ENCODE assay signal across 14 mouse cellular contexts in genomic region chr5:73192870-73193576, GRCm38 (mm10).
DNase-seq lines count a peak whose midpoint lies in the region; ATAC-seq and TF ChIP-seq lines count a peak whose summit lies in the region.
"Had no signal": no experiment of that assay in that cellular context is flagged by ENCODE, and none has a peak within 500 bp of the region (broad histone marks: within the 10 kb centered on the region; RNA-seq: fewer than 3 reads in every experiment).

No protein-coding gene starts in this region.

- DNase-seq in embryo, embryonic 10 days (ENCODE audit: low spot score) = peak; percentile 43
- no peak for DNase-seq in embryo, embryonic 9.5 days (ENCODE audit: extremely low spot score)
- no peak for DNase-seq in spleen, adult 2 months (ENCODE audit: low read depth in 1 of 2, low spot score in 2 of 2)
- no peak for DNase-seq in spleen, postnatal 4 days (ENCODE audit: low spot score in 2 of 2)
- DNase-seq in stomach, postnatal 0 days (ENCODE audit: low spot score) = no peak
- no peak for DNase-seq in natural killer cell, adult 2 months (ENCODE audit: low spot score in 2 of 2)
- DNase-seq: cerebellum, adult 2 months; gastrocnemius, postnatal 14 days; left cerebral cortex, postnatal 4 days had no signal

- H3K9me3 ChIP-seq in hindbrain, embryonic 13.5 days = no peaks in the 10 kb centered on the region
- H3K9me3 ChIP-seq in hindbrain, embryonic 12.5 days (replicated peaks) = no peaks in the 10 kb centered on the region
- H3K9me3 ChIP-seq in stomach, postnatal 0 days (ENCODE audit: control insufficient read depth, low read length) = no peaks in the 10 kb centered on the region
- H3K9me3 ChIP-seq: embryonic facial prominence, embryonic 12.5 days; forebrain, embryonic 15.5 days had no signal

- no peak overlapping the region for H3K4me2 ChIP-seq in hindbrain, embryonic 13.5 days
- no peak overlapping the region for H3K4me2 ChIP-seq in hindbrain, embryonic 12.5 days (replicated peaks)
- H3K4me2 ChIP-seq in stomach, postnatal 0 days (replicated peaks; ENCODE audit: low read depth) = no peak overlapping the region; the same call in 1 of the 2 replicates
- H3K4me2 ChIP-seq: embryonic facial prominence, embryonic 12.5 days; forebrain, embryonic 15.5 days had no signal

- TF ChIP-seq POLR2A in spleen, adult 2 months (IDR thresholded peaks at IDR 0.05; ENCODE audit: low read depth, low read length) = no peak

- H3K27me3 ChIP-seq in hindbrain, embryonic 13.5 days = no peaks in the 10 kb centered on the region
- H3K27me3 ChIP-seq in hindbrain, embryonic 12.5 days = no peaks in the 10 kb centered on the region
- no peaks in the 10 kb centered on the region for H3K27me3 ChIP-seq in spleen, adult 2 months (ENCODE audit: control insufficient read depth, insufficient read depth, low read length)
- H3K27me3 ChIP-seq in stomach, postnatal 0 days (ENCODE audit: control insufficient read depth, insufficient read depth, low read length) = no peaks in the 10 kb centered on the region
- H3K27me3 ChIP-seq: embryonic facial prominence, embryonic 12.5 days; forebrain, embryonic 15.5 days had no signal

- no peak for TF ChIP-seq EP300 in stomach, postnatal 0 days (optimal IDR thresholded peaks at IDR 0.05)

- WGBS in hindbrain, embryonic 13.5 days = 90% methylated on average over 13 of the region's 13 CpGs
- WGBS in hindbrain, embryonic 12.5 days = 78% methylated on average over 13 of the region's 13 CpGs
- 90% methylated on average over 13 of the region's 13 CpGs for WGBS in spleen, adult 2 months
- WGBS in stomach, postnatal 0 days = 80% methylated on average over 13 of the region's 13 CpGs

- H3K36me3 ChIP-seq in hindbrain, embryonic 13.5 days = peaks cover 15% of the 10 kb centered on the region
- 0 out of 2 replicates have a peak, but pooled peaks cover 16% of the 10 kb centered on the region for H3K36me3 ChIP-seq in hindbrain, embryonic 12.5 days
- peaks cover 4% of the 10 kb centered on the region for H3K36me3 ChIP-seq in spleen, adult 2 months (ENCODE audit: control insufficient read depth, insufficient read depth, low read length)
- no peaks in the 10 kb centered on the region for H3K36me3 ChIP-seq in stomach, postnatal 0 days (ENCODE audit: control insufficient read depth, insufficient read depth, low read length)
- H3K36me3 ChIP-seq: embryonic facial prominence, embryonic 12.5 days had no signal

- H3K27ac ChIP-seq in hindbrain, embryonic 13.5 days = peak overlapping the region; percentile 12; the same call in 1 of the 2 replicates
- no peak overlapping the region for H3K27ac ChIP-seq in hindbrain, embryonic 12.5 days
- H3K27ac ChIP-seq in spleen, adult 2 months (ENCODE audit: insufficient read depth, low read length) = peak overlapping the region; percentile 16; the same call in 1 of the 2 replicates
- peak overlapping the region; percentile 37 for H3K27ac ChIP-seq in stomach, postnatal 0 days (replicated peaks)
- H3K27ac ChIP-seq: embryonic facial prominence, embryonic 12.5 days; forebrain, embryonic 15.5 days had no signal

- no peak for ATAC-seq in hindbrain, embryonic 13.5 days (ENCODE audit: low FRiP score)
- ATAC-seq in hindbrain, embryonic 12.5 days (ENCODE audit: low FRiP score) = no peak
- ATAC-seq in stomach, postnatal 0 days (ENCODE audit: low FRiP score, low TSS enrichment) = no peak
- ATAC-seq: forebrain, embryonic 15.5 days had no signal

- peaks cover 8% of the 10 kb centered on the region; the same call in 1 of the 2 replicates for H3K4me1 ChIP-seq in hindbrain, embryonic 13.5 days (replicated peaks)
- no peaks in the 10 kb centered on the region for H3K4me1 ChIP-seq in hindbrain, embryonic 12.5 days
- peaks cover 2% of the 10 kb centered on the region; the same call in 1 of the 2 replicates for H3K4me1 ChIP-seq in spleen, adult 2 months (ENCODE audit: control insufficient read depth, insufficient read depth, insufficient read length)
- no peaks in the 10 kb centered on the region for H3K4me1 ChIP-seq in stomach, postnatal 0 days (replicated peaks; ENCODE audit: control insufficient read depth, insufficient read depth)
- H3K4me1 ChIP-seq: forebrain, embryonic 15.5 days had no signal

- H3K4me3 ChIP-seq in hindbrain, embryonic 13.5 days = no peak overlapping the region
- H3K4me3 ChIP-seq in hindbrain, embryonic 12.5 days = no peak overlapping the region
- H3K4me3 ChIP-seq in spleen, adult 2 months (ENCODE audit: extremely low read depth, insufficient read depth, insufficient read length) = no peak overlapping the region
- no peak overlapping the region for H3K4me3 ChIP-seq in stomach, postnatal 0 days (ENCODE audit: low read depth, low read length)
- H3K4me3 ChIP-seq: embryonic facial prominence, embryonic 12.5 days; forebrain, embryonic 15.5 days; myocyte had no signal

- no peak for TF ChIP-seq CTCF in spleen, adult 2 months (IDR thresholded peaks at IDR 0.05; ENCODE audit: extremely low read depth, insufficient read depth, insufficient read length, insufficient replicate concordance)
- TF ChIP-seq CTCF in stomach, postnatal 0 days (IDR thresholded peaks at IDR 0.05; ENCODE audit: low read depth) = no peak

- H3K9ac ChIP-seq in hindbrain, embryonic 13.5 days = no peak overlapping the region
- H3K9ac ChIP-seq in hindbrain, embryonic 12.5 days = no peak overlapping the region
- H3K9ac ChIP-seq in stomach, postnatal 0 days (ENCODE audit: low read length) = no peak overlapping the region
- H3K9ac ChIP-seq: embryonic facial prominence, embryonic 12.5 days; forebrain, embryonic 15.5 days had no signal
